Mouse (Mus musculus): ENCODE measurements around the gene Nt5c. TPM values are rescaled to one million over a fixed set of nuclear protein-coding genes. Genes with fewer than 3 reads are reported as not detected.

Nt5c gene
- total and polyA plus RNA-seq, 2 experiments from 2014 or later: 59.6 to 136 TPM

DNA sequence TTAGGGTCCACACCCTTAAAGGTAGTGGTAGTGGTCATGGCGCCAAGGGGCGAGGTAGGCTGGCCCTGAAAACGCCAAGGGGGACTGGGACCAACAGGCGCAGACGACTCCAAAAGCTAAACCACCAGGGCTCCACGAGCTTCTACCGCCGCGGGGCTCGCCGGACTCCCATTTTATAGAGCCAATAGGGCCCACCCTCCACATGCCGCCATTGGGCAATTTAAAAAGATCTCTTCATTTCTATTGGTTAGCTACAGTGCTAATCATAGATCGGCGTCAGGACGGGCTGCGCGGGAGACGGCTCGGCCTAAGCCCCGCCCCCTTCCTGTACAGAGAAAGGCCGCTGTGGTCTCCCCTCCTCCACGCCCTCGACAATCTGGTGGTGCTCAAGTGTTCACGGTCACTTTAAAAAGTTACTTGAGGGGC, 22.6 kb upstream of the Nt5c start, which contains the start of gene Jpt1:
Gene Jpt1 (minus strand): TSS at position 150 of the 426 bp plus-strand sequence.
- H3K27ac ChIP-seq (ENCODE audit: low read depth, low read length): peak within 1 kb of the TSS; percentile 91
- no peaks in the 10 kb centered on the region for H3K27me3 ChIP-seq (ENCODE audit: insufficient read depth, low read length)
- no peaks in the 10 kb centered on the region for H3K9me3 ChIP-seq (ENCODE audit: low read length)
- DNase-seq (peak; percentile 98), ATAC-seq (peak; percentile 98)
- peak within 1 kb of the TSS; percentile 99 for H3K9ac ChIP-seq
- peaks cover 16% of the 10 kb centered on the region for H3K4me1 ChIP-seq (ENCODE audit: insufficient read depth)
- no peak for TF ChIP-seq CTCF (IDR thresholded peaks at IDR 0.05; ENCODE audit: low read depth)
- under 1% methylated on average over 24 of the region's 24 CpGs for WGBS
- H3K36me3 ChIP-seq (ENCODE audit: insufficient read depth): no peaks in the 10 kb centered on the region
- H3K4me2 ChIP-seq (ENCODE audit: low read depth): peak within 1 kb of the TSS; percentile 77
- H3K4me3 ChIP-seq (ENCODE audit: low read depth, low read length): peak within 1 kb of the TSS; percentile 99

DNA sequence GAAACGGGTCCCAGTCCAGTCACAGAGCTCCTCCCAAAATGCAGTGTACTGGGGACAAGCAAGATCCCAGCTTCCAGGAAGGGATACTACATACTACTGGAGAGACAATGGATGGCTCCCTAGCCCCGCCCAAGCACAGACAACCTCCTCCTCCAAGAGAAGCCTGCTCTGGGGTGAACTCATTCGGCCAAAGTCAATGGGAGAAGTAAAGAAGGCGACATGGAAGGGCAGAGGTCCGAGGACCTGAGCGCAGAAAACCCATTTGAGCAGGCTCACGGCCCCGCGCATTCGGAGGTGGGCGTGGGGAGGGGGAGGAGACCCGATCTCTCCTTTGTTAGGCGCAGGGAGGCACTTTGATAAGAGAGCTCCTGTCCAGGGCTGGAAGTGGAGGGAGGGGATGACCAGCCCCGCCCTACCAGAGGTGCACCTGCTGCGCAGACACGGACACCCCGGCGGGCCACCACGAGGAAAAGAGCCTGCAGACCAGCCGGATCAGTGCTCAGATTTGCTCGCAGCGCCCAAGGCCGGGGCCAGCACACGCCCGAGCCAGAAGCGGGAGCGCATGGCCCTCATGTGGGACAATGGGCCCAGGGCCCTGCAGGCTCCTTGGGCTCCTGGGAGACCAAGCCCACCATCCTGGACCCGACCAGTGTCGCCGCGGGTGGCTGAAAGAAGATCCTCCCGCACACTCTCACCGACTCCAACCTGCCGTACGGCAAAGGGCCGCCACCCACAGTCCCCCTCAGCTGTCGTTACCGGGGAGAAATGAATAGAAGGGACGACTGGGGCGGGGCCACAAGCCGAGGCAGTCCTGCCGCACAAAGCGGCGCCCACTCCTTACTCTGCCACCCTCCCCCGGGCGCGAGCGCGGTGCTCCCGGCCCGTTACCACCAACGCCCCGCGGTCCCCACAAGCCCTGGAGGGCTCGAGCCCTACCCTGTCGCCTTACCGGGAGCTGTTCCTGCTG, 21.9 kb upstream of the Nt5c start:
- peak; percentile 71 for DNase-seq
- Histone ChIP-seq H3K9ac (peak overlapping the region; percentile 99), H3K27me3 (ENCODE audit: insufficient read depth, low read length) (no peaks in the 10 kb centered on the region), H3K4me3 (ENCODE audit: low read depth, low read length) (peak overlapping the region; percentile 99), H3K36me3 (ENCODE audit: insufficient read depth) (no peaks in the 10 kb centered on the region), H3K4me2 (ENCODE audit: low read depth) (peak overlapping the region; percentile 77), H3K9me3 (ENCODE audit: low read length) (no peaks in the 10 kb centered on the region), H3K27ac (ENCODE audit: low read depth, low read length) (peak overlapping the region; percentile 91), H3K4me1 (ENCODE audit: insufficient read depth) (peaks cover 21% of the 10 kb centered on the region)
- under 1% methylated on average over 57 of the region's 57 CpGs for WGBS
- TF ChIP-seq CTCF (IDR thresholded peaks at IDR 0.05; ENCODE audit: low read depth): no peak; the same call in 1 of the 2 replicates
- peak; percentile 63 for ATAC-seq

GRCm38 (mm10) chr11:115512407-115513183, 20.9 kb upstream of the Nt5c start:
- Histone ChIP-seq H3K4me2 (ENCODE audit: low read depth) (peak overlapping the region; percentile 77), H3K9me3 (ENCODE audit: low read length) (no peaks in the 10 kb centered on the region), H3K27ac (ENCODE audit: low read depth, low read length) (peak overlapping the region; percentile 91), H3K9ac (peak overlapping the region; percentile 99), H3K4me3 (ENCODE audit: low read depth, low read length) (peak overlapping the region; percentile 99), H3K27me3 (ENCODE audit: insufficient read depth, low read length) (no peaks in the 10 kb centered on the region), H3K36me3 (ENCODE audit: insufficient read depth) (no peaks in the 10 kb centered on the region), H3K4me1 (ENCODE audit: insufficient read depth) (peaks cover 21% of the 10 kb centered on the region)
- no peak for TF ChIP-seq CTCF (IDR thresholded peaks at IDR 0.05; ENCODE audit: low read depth)
- ATAC-seq: no peak
- DNase-seq: peak; percentile 56
- WGBS: 4% methylated on average over 8 of the region's 8 CpGs

- no peak for ATAC-seq
- peak; percentile 65 for DNase-seq
- Histone ChIP-seq H3K9me3 (ENCODE audit: low read length) (no peaks in the 10 kb centered on the region), H3K4me2 (ENCODE audit: low read depth) (peak overlapping the region; percentile 77), H3K27me3 (ENCODE audit: insufficient read depth, low read length) (no peaks in the 10 kb centered on the region), H3K4me3 (ENCODE audit: low read depth, low read length) (peak overlapping the region; percentile 99), H3K9ac (peak overlapping the region; percentile 99), H3K36me3 (ENCODE audit: insufficient read depth) (no peaks in the 10 kb centered on the region), H3K27ac (ENCODE audit: low read depth, low read length) (peak overlapping the region; percentile 91), H3K4me1 (ENCODE audit: insufficient read depth) (peaks cover 27% of the 10 kb centered on the region)
- TF ChIP-seq CTCF (IDR thresholded peaks at IDR 0.05; ENCODE audit: low read depth): no peak
- 5% methylated on average over 3 of the region's 3 CpGs for WGBS
Observed at GRCm38 (mm10) chr11:115512004-115512403, 20.3 kb upstream of the Nt5c start.

GRCm38 (mm10) chr11:115511121-115511520, 19.5 kb upstream of the Nt5c start:
- no peak for TF ChIP-seq CTCF (IDR thresholded peaks at IDR 0.05; ENCODE audit: low read depth)
- Histone ChIP-seq H3K27ac (ENCODE audit: low read depth, low read length) (peak overlapping the region; percentile 91), H3K4me2 (ENCODE audit: low read depth) (peak overlapping the region; percentile 77), H3K4me3 (ENCODE audit: low read depth, low read length) (peak overlapping the region; percentile 99), H3K4me1 (ENCODE audit: insufficient read depth) (peaks cover 27% of the 10 kb centered on the region), H3K27me3 (ENCODE audit: insufficient read depth, low read length) (no peaks in the 10 kb centered on the region), H3K9ac (peak overlapping the region; percentile 99), H3K36me3 (ENCODE audit: insufficient read depth) (no peaks in the 10 kb centered on the region), H3K9me3 (ENCODE audit: low read length) (no peaks in the 10 kb centered on the region)
- DNase-seq (no peak), ATAC-seq (no peak)
- WGBS: 30% methylated on average over 2 of the region's 2 CpGs

- no peak for ATAC-seq
- Histone ChIP-seq H3K27ac (ENCODE audit: low read depth, low read length) (no peak overlapping the region), H3K9me3 (ENCODE audit: low read length) (no peaks in the 10 kb centered on the region), H3K4me2 (ENCODE audit: low read depth) (peak overlapping the region; percentile 77), H3K4me3 (ENCODE audit: low read depth, low read length) (peak overlapping the region; percentile 99), H3K36me3 (ENCODE audit: insufficient read depth) (no peaks in the 10 kb centered on the region), H3K9ac (peak overlapping the region; percentile 99), H3K4me1 (ENCODE audit: insufficient read depth) (peaks cover 27% of the 10 kb centered on the region), H3K27me3 (ENCODE audit: insufficient read depth, low read length) (no peaks in the 10 kb centered on the region)
- no peak for DNase-seq
- no peak for TF ChIP-seq CTCF (IDR thresholded peaks at IDR 0.05; ENCODE audit: low read depth)
- WGBS: 25% methylated on average over 5 of the region's 5 CpGs
Observed at GRCm38 (mm10) chr11:115510507-115510888, 18.8 kb upstream of the Nt5c start.
